Mouse (Mus musculus) hematopoietic stem cell, adult 5-6 weeks (primary cell): ENCODE data around the gene Dlg2. TPM values are rescaled to one million over a fixed set of nuclear protein-coding genes. Genes with fewer than 3 reads are reported as not detected.

ENCODE experiments used
- ATAC-seq, 2 experiments: fragments of 125-278 bp in 1 of 2; replicated peaks in 1 of 2; 2 replicates each; pipeline ENCODE4 v1.8.0; 2016 to 2017; ENCODE audit warnings: inconsistent platforms in 2 of 2, mild to moderate bottlenecking in 2 of 2, moderate number of reproducible peaks in 2 of 2, low read depth in 1 of 2, moderate TSS enrichment in 1 of 2; ENCODE audit not compliant: low FRiP score in 2 of 2, poor library complexity in 2 of 2, severe bottlenecking in 2 of 2, insufficient read depth in 1 of 2, low TSS enrichment in 1 of 2
- total RNA-seq: library from RNA; stranded (forward); fragments of 172-1452, 232-1000 nt; gene quantifications from 2 replicates; pipeline ENCODE4 v1.2.3, GENCODE M21; 2017

The Dlg2 gene
- total RNA-seq, 1 experiment from 2014 or later: 3.8 TPM

GRCm38 (mm10) chr7:92401001-92401688 is 1924.7 kb downstream of the Dlg2 start:
- 0 out of 4 replicates have a peak, but pooled peaks of 1 of the 2 experiments have one; percentile 12 for ATAC-seq

- ATAC-seq: no peak
These were observed 1932.0 kb downstream of the Dlg2 start for GRCm38 (mm10) chr7:92408479-92408878.

GRCm38 (mm10) chr7:92420474-92420873 is 1944.0 kb downstream of the Dlg2 start:
- ATAC-seq: peak; percentile 42 to 77; a peak in 3 of 4 replicates

GRCm38 (mm10) chr7:92423017-92423416 is 1946.5 kb downstream of the Dlg2 start:
- ATAC-seq: no peak

- ATAC-seq: peak; percentile 51 to 71
These were observed 1948.2 kb downstream of the Dlg2 start for GRCm38 (mm10) chr7:92424703-92425102.

GRCm38 (mm10) chr7:92427280-92427679 is 1950.8 kb downstream of the Dlg2 start:
- ATAC-seq: no peak

GRCm38 (mm10) chr7:92428629-92429028 is 1952.2 kb downstream of the Dlg2 start:
- ATAC-seq: no peak

GRCm38 (mm10) chr7:92430254-92430653 is 1953.8 kb downstream of the Dlg2 start:
- ATAC-seq: no peak

- ATAC-seq: no peak
These were observed 1960.7 kb downstream of the Dlg2 start for GRCm38 (mm10) chr7:92437168-92437567.

- peak; percentile 54 to 58 for ATAC-seq
These were observed 1963.3 kb downstream of the Dlg2 start for GRCm38 (mm10) chr7:92439503-92440487.

GRCm38 (mm10) chr7:92441611-92442010 is 1965.1 kb downstream of the Dlg2 start:
- ATAC-seq: peak; percentile 50 to 66; a peak in 3 of 4 replicates

GRCm38 (mm10) chr7:92442082-92442481 is 1965.6 kb downstream of the Dlg2 start:
- peak; percentile 23 to 30; a peak in 2 of 4 replicates for ATAC-seq

GRCm38 (mm10) chr7:92447938-92448337 is 1971.5 kb downstream of the Dlg2 start:
- ATAC-seq: no peak

- no peak for ATAC-seq
These were observed 1972.5 kb downstream of the Dlg2 start for GRCm38 (mm10) chr7:92448782-92449575.

- no peak for ATAC-seq
These were observed 1977.7 kb downstream of the Dlg2 start for GRCm38 (mm10) chr7:92454176-92454575.

GRCm38 (mm10) chr7:92455927-92456326 is 1979.5 kb downstream of the Dlg2 start:
- ATAC-seq: no peak

GRCm38 (mm10) chr7:92457791-92458190 is 1981.3 kb downstream of the Dlg2 start:
- no peak for ATAC-seq
